Mouse (Mus musculus) embryonic facial prominence, embryonic 15.5 days (tissue): Measurements from ENCODE around the gene 1700066M21Rik. TPM values are rescaled to one million over a fixed set of nuclear protein-coding genes. Genes with fewer than 3 reads are reported as not detected.
A peak's percentile ranks its signal among the peaks of the same experiment; 100 is the strongest.

Experiments used
- ATAC-seq: fragments of 200-750 bp; cut with Nextera tagmentation; 2 replicates; pipeline ENCODE4 v1.8.0; 2017; ENCODE audit warnings: low read depth, moderate TSS enrichment; ENCODE audit not compliant: insufficient number of reproducible peaks, low FRiP score, low TSS enrichment
- H3K27ac ChIP-seq: fragments of 300-500 bp; sonication (generic); replicated peaks from 2 replicates; pipeline ENCODE4 v1.5.1; 2015; ENCODE audit warnings: mild to moderate bottlenecking, inconsistent platforms
- H3K27me3 ChIP-seq: fragments of 300-500 bp; sonication (generic); 2 replicates; pipeline ENCODE4 v1.6.1; 2015; ENCODE audit warnings: inconsistent platforms
- H3K36me3 ChIP-seq: fragments of 300-500 bp; sonication (generic); 2 replicates; pipeline ENCODE4 v1.6.1; 2015; ENCODE audit warnings: mild to moderate bottlenecking, inconsistent platforms
- H3K4me1 ChIP-seq: fragments of 300-500 bp; sonication (generic); 2 replicates; pipeline ENCODE4 v1.6.1; 2015; ENCODE audit warnings: inconsistent platforms
- H3K4me2 ChIP-seq: fragments of 300-500 bp; sonication (generic); replicated peaks from 2 replicates; pipeline ENCODE4 v1.6.1; 2015; ENCODE audit warnings: mild to moderate bottlenecking, inconsistent platforms
- H3K4me3 ChIP-seq: fragments of 300-500 bp; sonication (generic); replicated peaks from 2 replicates; pipeline ENCODE4 v1.5.1; 2015; ENCODE audit warnings: mild to moderate bottlenecking, inconsistent platforms
- H3K9ac ChIP-seq: fragments of 300-500 bp; sonication (generic); 2 replicates; pipeline ENCODE4 v1.6.1; 2015; ENCODE audit warnings: inconsistent platforms
- H3K9me3 ChIP-seq: fragments of 300-500 bp; sonication (generic); replicated peaks from 2 replicates; pipeline ENCODE4 v1.6.1; 2016; ENCODE audit warnings: inconsistent platforms
- WGBS: fragments of 180-500 bp; shearing (Covaris S2); methylation state at CpG from one replicate; pipeline ENCODE4 v1.1.7; 2015; 5-methylcytosine and 5-hydroxymethylcytosine counted together
- polyA plus RNA-seq: library from polyadenylated mRNA; unstranded; fragments of >200 nt; fragmentation: Nextera tagmentation; extraction: Ambion mirVana; gene quantifications from 2 replicates; pipeline ENCODE4 v1.2.1, GENCODE M21; 2015

1700066M21Rik gene
- polyA plus RNA-seq, result 14.7 and 15.8 TPM in 2 replicates

DNA sequence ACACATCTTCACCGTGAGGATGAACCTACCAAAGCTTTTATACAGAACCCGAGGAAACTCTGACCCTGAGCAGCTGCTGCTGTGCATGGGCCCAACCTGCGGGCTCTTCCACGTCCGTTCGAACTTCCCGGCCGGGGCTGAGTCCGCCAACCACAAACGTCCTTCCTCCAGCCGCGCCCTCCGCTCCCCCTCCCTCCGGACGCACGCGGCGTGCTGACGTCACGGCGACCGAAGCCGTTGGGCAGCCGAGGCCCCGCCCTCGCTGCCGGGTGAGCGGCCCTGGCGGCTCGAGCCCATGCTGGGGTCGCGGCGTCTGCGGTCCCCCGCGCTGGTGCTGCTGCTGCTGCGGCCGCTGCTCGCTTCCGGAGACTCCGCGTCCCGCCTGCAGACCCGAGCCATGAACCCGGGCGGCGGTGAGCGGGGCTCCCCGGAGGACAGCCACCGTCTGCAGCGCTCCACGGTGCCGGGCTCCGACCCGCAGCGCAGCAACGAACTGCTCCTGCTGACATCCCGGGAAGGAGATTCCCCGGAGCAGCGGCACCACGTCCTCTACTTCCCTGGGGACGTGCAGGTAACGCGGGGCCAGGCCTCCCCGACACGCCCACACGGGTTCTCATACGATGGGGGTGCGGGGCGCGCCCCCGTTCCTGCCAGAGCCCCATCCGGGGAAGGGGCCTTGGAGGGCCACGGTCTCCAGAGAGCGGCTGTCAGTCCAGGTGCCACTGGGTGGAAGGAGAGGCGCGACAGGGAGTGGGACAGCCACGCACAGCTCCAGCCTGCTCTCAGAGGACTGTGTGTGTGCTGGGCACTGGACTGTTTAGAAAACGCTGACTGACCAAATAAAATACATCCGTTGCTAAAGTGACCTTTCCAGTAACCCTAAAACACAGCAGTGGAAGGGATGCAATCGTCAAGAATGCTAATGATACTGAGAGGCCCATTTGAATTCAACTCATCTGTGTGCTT is at the start of gene 1700066M21Rik:
1700066M21Rik (plus strand) TSS at position 245 of the 966 bp plus-strand sequence.
- WGBS, result under 1% methylated on average over 81 of the region's 81 CpGs
- ATAC-seq, result peak; percentile 92
- Histone ChIP-seq H3K27me3 (no peaks in the 10 kb centered on the region), H3K4me1 (peaks cover 12% of the 10 kb centered on the region), H3K9ac (peak within 1 kb of the TSS; percentile 96), H3K9me3 (no peaks in the 10 kb centered on the region), H3K4me3 (peak within 1 kb of the TSS; percentile 95), H3K4me2 (peak within 1 kb of the TSS; percentile 95), H3K27ac (peak within 1 kb of the TSS; percentile 78), H3K36me3 (no peaks in the 10 kb centered on the region)

DNA sequence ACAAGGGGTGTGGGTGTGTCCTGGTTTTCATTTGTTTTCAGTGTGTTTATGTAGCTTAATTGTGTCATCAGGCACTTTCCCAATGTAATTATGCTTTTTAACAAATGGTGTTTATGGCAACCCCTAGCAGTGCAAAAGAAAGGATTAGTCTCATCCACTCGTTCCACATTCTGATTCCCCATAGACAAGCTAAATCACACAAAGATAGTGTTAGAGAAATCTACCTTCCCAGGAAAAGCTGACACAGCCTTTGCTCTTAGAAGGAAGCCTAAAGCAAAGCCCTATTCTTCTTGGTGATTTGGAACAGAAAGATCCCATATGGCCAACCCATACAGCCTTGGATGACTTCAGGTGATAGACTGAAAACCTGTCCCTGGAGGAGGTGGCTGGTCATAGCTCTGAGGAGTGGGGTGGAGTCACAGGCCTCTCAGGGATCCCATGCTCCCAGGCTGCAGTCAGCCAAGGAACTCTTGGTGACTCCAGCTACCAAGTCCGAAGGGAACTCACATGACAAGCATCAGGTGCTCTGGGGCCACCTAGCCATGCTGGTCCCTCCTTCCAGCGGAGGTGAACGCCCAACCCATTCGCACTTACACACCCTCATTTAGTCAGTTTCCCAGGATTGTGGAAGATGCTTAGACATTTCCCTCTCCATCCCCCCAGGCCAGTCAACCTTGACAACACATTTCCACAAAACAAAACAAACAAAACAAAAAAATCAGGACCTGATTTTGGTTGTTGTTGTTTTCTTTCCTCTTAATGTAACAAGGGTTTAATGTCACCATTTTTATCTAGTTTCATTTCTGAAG is 47.9 kb upstream of the 1700066M21Rik start:
- WGBS, result 81% methylated on average over 5 of the region's 5 CpGs
- ATAC-seq, result no peak
- Histone ChIP-seq H3K27me3 (no peaks in the 10 kb centered on the region), H3K4me1 (no peaks in the 10 kb centered on the region), H3K36me3 (no peaks in the 10 kb centered on the region), H3K9ac (no peak overlapping the region), H3K4me3 (no peak overlapping the region), H3K27ac (no peak overlapping the region), H3K4me2 (no peak overlapping the region), H3K9me3 (no peaks in the 10 kb centered on the region)

DNA sequence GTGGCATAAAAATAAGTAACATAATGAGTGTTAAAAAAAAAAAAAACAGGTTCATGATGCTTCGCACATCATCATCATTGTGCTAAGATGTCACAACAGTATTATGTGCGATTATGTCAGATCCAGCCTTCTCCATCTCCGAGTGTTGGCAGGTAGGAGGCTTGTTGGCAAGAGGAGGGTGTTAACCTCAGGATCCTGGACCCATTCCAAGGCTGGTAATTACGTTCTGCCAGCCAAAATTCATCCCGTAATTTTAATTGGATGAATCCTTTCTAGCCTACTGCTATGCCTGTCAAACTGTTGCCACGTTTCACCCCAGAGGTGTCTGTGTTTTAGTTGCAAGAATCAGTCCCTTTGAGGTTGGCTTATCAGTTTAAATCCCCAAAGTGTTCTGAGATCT is 47.2 kb upstream of the 1700066M21Rik start:
- WGBS, result 63% methylated on average over 6 of the region's 6 CpGs
- H3K27ac ChIP-seq, result no peak overlapping the region

DNA sequence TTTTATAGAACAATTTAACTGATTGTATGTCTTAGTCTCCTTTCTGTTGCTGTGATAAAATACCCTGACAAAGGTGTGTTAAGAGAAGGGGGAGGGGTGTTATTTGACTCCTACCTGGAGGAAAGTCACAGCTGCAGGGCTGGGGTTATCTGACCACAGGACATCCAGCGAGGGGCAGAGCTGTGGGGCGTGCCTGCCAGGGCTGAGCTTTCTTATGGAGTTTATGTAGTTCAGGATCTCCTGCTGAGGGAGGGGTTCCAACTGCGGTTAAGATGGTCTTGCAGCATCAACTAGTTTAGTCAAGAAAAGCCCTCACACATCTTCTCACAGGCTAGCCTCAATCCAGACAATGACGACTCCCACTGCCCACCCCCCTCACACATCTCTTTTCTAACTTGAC is 45.4 kb upstream of the 1700066M21Rik start:
- Histone ChIP-seq H3K4me1 (no peaks in the 10 kb centered on the region), H3K4me2 (no peak overlapping the region), H3K9ac (no peak overlapping the region), H3K36me3 (no peaks in the 10 kb centered on the region), H3K27me3 (no peaks in the 10 kb centered on the region), H3K27ac (no peak overlapping the region), H3K9me3 (no peaks in the 10 kb centered on the region), H3K4me3 (no peak overlapping the region)
- ATAC-seq, result no peak
- WGBS, result 22% methylated on average over 4 of the region's 4 CpGs

More for the DNA sequence above, 47.2 kb upstream of the 1700066M21Rik start:
- Histone ChIP-seq H3K27me3 (no peaks in the 10 kb centered on the region), H3K36me3 (no peaks in the 10 kb centered on the region), H3K4me3 (no peak overlapping the region), H3K4me1 (no peaks in the 10 kb centered on the region), H3K9ac (no peak overlapping the region), H3K4me2 (no peak overlapping the region), H3K9me3 (no peaks in the 10 kb centered on the region)
- no peak for ATAC-seq

DNA sequence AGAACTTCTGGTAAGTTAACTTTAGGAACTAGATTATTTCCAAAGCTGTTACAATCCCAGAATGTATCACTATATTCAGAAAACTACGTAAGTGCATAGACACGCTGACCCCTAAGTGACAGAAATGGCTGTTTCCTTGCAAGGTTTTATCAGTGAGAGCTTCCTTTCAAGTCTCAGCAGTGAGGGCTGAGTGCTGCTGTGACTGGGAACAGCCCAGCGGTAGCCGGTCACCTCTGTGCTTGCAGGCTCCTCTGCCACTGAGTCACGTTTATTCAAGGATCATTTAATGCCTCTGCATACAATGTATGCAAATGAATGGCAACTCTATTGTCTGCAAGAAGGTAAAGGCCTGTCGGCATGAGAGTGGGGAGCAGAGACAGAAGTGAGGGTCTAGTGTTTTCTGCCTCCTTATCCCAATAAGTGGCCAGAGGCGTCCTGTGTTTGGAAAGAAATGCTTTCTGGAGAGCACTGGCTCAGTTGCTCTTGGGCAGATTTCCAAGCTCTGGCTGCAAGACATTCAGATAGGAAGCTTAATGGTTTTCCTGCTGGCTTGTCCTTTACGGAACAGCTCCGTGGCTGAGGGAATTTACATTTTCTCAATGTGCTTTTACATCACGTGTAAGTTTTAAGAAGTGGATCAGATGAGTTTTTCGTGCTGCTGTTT is 43.7 kb upstream of the 1700066M21Rik start:
- H3K36me3 ChIP-seq, result no peaks in the 10 kb centered on the region
- no peak overlapping the region for H3K9ac ChIP-seq
- H3K9me3 ChIP-seq, result no peaks in the 10 kb centered on the region
- no peak for ATAC-seq
- H3K27me3 ChIP-seq, result no peaks in the 10 kb centered on the region
- no peak overlapping the region for H3K4me3 ChIP-seq
- no peaks in the 10 kb centered on the region for H3K4me1 ChIP-seq
- 32% methylated on average over 11 of the region's 11 CpGs for whole genome bisulfite sequencing
- no peak overlapping the region for H3K27ac ChIP-seq
- H3K4me2 ChIP-seq, result no peak overlapping the region

DNA sequence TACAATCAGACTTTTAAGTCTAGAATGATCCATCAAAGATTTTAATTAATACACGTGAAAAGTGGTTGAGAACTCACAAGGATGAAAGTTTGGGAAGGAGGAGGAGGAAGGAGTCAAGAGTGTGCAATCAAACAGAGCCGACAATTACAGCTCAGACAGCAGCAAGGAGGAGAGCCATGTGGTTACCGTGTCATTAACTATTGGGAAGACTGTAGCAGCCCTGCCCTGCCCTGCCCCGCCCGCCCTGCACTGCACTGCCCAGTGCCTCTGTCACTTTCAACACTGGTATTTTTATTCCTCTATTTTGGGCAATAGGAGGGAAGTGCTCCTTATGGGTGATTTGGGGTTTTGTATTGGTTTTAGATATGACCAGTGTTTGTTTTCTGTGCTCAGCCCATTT is 42.2 kb upstream of the 1700066M21Rik start:
- no peak overlapping the region for H3K9ac ChIP-seq
- ATAC-seq, result no peak
- H3K4me3 ChIP-seq, result no peak overlapping the region
- no peaks in the 10 kb centered on the region for H3K9me3 ChIP-seq
- H3K27me3 ChIP-seq, result no peaks in the 10 kb centered on the region
- 65% methylated on average over 5 of the region's 5 CpGs for WGBS
- no peaks in the 10 kb centered on the region for H3K36me3 ChIP-seq
- H3K4me2 ChIP-seq, result no peak overlapping the region
- H3K4me1 ChIP-seq, result no peaks in the 10 kb centered on the region
- no peak overlapping the region for H3K27ac ChIP-seq

DNA sequence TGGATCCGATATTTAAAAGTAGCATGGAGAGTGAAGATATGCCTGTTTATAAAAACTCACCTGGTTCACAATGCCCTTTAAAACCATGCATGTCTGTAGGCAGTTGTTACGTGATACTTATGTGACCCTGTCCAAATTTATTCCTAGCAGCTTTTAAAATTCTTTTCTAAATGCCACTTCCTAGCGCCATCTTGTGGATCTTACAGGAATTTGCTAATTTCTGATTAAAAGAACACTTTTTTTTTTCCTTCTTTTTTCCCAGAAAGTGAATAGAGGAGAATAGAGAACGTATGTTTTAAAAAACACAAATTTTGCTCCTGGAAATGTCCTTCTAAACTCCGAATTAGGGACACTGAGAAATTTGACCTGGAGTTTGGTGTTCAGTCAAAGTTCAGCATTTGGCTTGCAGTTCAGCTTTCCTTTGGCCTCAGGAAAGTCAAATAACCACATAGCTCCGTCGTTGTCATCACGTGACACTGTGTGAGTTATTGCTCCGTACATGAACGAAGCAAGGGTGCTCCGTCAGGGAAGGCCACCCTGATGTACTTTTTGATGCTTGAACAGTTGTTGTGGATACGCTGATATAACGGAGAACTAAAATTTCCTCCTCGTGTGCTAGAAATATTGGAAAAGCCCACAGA is 38.1 kb upstream of the 1700066M21Rik start:
- no peaks in the 10 kb centered on the region for H3K9me3 ChIP-seq
- H3K4me3 ChIP-seq, result no peak overlapping the region
- H3K9ac ChIP-seq, result no peak overlapping the region
- no peaks in the 10 kb centered on the region for H3K4me1 ChIP-seq
- WGBS, result 41% methylated on average over 14 of the region's 14 CpGs
- ATAC-seq, result no peak
- no peak overlapping the region for H3K4me2 ChIP-seq
- no peaks in the 10 kb centered on the region for H3K36me3 ChIP-seq
- no peaks in the 10 kb centered on the region for H3K27me3 ChIP-seq
- H3K27ac ChIP-seq, result no peak overlapping the region

DNA sequence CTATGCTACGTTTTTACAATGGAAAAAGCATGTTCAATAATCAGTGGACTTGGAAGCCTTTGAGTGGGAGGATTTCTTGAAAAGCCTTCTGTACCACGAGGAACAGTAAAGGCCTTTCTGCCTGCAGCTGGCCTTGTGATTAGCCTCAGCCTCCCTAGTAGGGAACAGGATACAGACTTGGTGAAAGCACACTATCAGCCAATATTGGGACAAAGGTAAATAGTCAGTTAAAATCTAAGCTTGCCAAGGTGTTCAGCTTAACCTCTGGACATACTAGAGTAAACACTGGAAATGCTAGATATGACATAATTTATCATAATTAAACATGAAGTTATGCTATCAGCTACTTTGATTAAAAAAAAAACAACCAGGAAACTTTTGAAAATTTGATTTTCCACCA is 36.2 kb upstream of the 1700066M21Rik start:
- Histone ChIP-seq H3K27ac (no peak overlapping the region), H3K36me3 (no peaks in the 10 kb centered on the region), H3K9me3 (no peaks in the 10 kb centered on the region), H3K4me3 (no peak overlapping the region), H3K27me3 (no peaks in the 10 kb centered on the region), H3K4me2 (no peak overlapping the region), H3K9ac (no peak overlapping the region), H3K4me1 (no peaks in the 10 kb centered on the region)
- ATAC-seq, result no peak
- WGBS, result 41% methylated on average over 2 of the region's 2 CpGs

DNA sequence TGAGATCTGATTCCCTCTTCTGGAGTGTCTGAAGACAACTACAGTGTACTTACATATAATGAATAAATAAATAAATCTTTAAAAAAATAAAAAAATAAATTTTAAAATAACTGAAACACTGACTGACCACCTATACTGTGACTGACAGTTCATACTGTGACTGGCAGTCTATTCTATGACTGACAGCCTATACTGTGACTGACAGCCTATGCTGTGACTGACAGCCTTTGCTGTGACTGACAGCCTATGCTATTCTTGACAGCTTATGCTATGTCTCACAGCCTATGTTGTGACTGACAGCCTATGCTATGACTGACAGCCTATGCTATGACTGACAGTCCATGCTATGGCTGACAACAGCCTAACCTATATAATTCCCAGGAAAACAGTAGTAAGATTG is 29.9 kb upstream of the 1700066M21Rik start:
- Histone ChIP-seq H3K27me3 (no peaks in the 10 kb centered on the region), H3K4me1 (no peaks in the 10 kb centered on the region), H3K4me3 (no peak overlapping the region), H3K9me3 (no peaks in the 10 kb centered on the region), H3K36me3 (no peaks in the 10 kb centered on the region), H3K4me2 (no peak overlapping the region), H3K27ac (no peak overlapping the region), H3K9ac (no peak overlapping the region)
- no peak for ATAC-seq

DNA sequence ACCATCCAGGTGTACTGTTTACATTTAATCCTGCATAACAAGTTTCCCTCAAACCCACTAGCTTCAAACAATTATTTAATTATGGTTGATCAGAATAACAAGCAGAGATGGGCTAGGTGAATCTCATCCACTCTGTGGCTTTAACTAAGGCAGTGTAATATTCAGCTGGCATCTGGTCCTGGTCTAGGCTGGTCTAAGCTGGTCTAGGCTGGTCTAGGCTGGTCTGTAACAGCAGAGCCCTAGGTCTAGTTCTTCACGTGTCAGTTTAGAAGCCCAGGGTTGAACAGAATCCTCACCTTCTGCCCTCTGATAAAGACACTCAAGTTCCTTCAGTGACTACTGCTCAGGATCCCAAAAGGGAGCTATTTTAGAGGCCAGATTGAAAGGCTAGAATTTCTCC is 25.5 kb upstream of the 1700066M21Rik start:
- no peaks in the 10 kb centered on the region for H3K9me3 ChIP-seq
- H3K4me1 ChIP-seq, result no peaks in the 10 kb centered on the region
- ATAC-seq, result no peak
- H3K27ac ChIP-seq, result no peak overlapping the region
- no peaks in the 10 kb centered on the region for H3K27me3 ChIP-seq
- H3K36me3 ChIP-seq, result no peaks in the 10 kb centered on the region
- 55% methylated on average over 1 of the region's 1 CpGs for WGBS
- no peak overlapping the region for H3K4me3 ChIP-seq
- no peak overlapping the region for H3K9ac ChIP-seq
- no peak overlapping the region for H3K4me2 ChIP-seq

DNA sequence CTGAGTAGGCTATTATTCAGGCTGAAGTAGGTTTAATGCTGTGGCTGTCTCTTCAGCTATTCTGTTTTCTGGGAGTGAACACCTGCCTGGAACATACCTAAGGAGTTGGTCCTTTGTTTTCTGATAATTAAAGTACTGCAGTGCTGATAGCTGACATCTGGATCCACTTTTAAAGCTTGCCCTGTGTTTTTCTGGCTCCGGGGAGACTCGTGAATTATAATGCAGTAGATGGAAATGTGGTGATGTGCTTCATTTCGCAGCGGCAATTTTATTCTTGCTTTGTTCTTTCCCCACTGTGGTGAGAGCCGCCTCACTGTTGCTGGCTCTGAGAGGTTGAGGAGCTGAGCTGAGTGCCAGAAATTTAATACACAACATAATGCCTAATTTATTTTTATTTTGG is 18.9 kb upstream of the 1700066M21Rik start:
- H3K9me3 ChIP-seq, result no peaks in the 10 kb centered on the region
- no peaks in the 10 kb centered on the region for H3K4me1 ChIP-seq
- no peak for ATAC-seq
- no peaks in the 10 kb centered on the region for H3K27me3 ChIP-seq
- H3K27ac ChIP-seq, result no peak overlapping the region
- WGBS, result 38% methylated on average over 5 of the region's 5 CpGs
- no peaks in the 10 kb centered on the region for H3K36me3 ChIP-seq
- no peak overlapping the region for H3K4me3 ChIP-seq
- H3K9ac ChIP-seq, result no peak overlapping the region
- H3K4me2 ChIP-seq, result no peak overlapping the region
